Mouse (Mus musculus): ENCODE measurements around the gene Pclo. TPM values are rescaled to one million over a fixed set of nuclear protein-coding genes. Genes with fewer than 3 reads are reported as not detected.

The Pclo gene
- polyA plus RNA-seq, 1 experiment, result 0.72 TPM

DNA sequence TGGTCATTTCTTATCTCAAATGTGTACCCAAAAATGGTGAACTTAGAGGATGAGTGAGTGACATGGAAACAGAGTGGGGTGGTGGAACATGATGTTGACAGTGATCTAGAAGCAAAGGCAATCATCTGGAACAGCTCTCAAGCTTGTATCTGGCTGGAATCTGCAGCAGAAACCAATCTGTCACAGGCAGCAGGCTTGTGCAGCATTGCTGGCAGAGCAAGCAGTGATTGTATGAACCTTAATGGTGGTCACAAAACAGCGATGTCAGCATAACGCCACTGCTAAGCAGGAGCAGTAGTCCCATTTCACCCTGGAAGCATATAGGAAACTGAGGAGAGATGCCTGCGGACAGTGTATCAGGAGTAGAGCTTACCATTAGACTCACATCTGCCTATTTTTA, 76.8 kb downstream of the Pclo start:
- Histone ChIP-seq H3K36me3 (ENCODE audit: control insufficient read depth, insufficient read depth, low read length, poor library complexity, severe bottlenecking) (no peaks in the 10 kb centered on the region), H3K9me3 (replicated peaks; ENCODE audit: control insufficient read depth, insufficient read depth, low read length, poor library complexity, severe bottlenecking) (no peaks in the 10 kb centered on the region), H3K27ac (ENCODE audit: insufficient read depth, low read length) (no peak overlapping the region), H3K4me1 (ENCODE audit: control insufficient read depth, insufficient read depth, low read length) (no peaks in the 10 kb centered on the region), H3K27me3 (ENCODE audit: control insufficient read depth, insufficient read depth, low read length, poor library complexity, severe bottlenecking) (no peaks in the 10 kb centered on the region), H3K4me3 (ENCODE audit: low read depth, low read length) (no peak overlapping the region), H3K9ac (ENCODE audit: low read depth, poor library complexity, severe bottlenecking) (no peak overlapping the region)
- TF ChIP-seq EP300 (IDR thresholded peaks at IDR 0.05; ENCODE audit: insufficient read depth, low read depth, low read length), result no peak
- TF ChIP-seq CTCF (IDR thresholded peaks at IDR 0.05; ENCODE audit: low read depth, low read length), result no peak
- TF ChIP-seq POLR2A (IDR thresholded peaks at IDR 0.05; ENCODE audit: insufficient read depth, low read length), result no peak

DNA sequence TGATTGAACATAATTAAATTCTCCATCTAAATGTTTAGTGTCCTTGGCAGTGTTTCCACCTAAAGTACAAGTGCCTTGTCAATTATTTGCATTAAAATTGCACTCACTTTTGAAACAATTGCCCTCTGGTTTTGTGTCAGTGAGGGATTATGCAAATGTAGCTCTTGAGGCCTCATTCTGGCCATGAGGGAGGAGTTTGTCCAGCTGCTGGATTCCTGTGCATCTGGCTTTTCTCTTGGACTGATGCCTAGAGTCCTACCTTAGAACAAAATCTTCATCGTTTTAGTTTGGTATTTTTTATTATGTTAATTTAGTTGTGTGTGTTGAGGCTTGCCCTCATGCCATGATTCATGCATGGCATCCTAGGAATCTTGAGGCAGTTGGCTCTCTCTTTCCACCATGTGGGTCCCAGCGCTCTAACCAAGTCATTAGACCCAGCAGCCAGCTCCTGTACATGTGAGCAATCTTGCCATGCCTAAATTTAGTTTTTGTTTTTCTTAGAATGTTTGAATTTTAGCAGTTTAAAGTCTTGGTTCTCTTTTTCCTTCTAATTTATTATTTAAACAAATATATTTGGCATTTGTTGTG, 80.8 kb downstream of the Pclo start:
- no peaks in the 10 kb centered on the region for H3K27me3 ChIP-seq (ENCODE audit: control insufficient read depth, insufficient read depth, low read length, poor library complexity, severe bottlenecking)
- no peak for TF ChIP-seq EP300 (IDR thresholded peaks at IDR 0.05; ENCODE audit: insufficient read depth, low read depth, low read length)
- no peak for TF ChIP-seq CTCF (IDR thresholded peaks at IDR 0.05; ENCODE audit: low read depth, low read length)
- no peak for TF ChIP-seq POLR2A (IDR thresholded peaks at IDR 0.05; ENCODE audit: insufficient read depth, low read length)
- H3K27ac ChIP-seq (ENCODE audit: insufficient read depth, low read length), result no peak overlapping the region
- H3K9ac ChIP-seq (ENCODE audit: low read depth, poor library complexity, severe bottlenecking), result no peak overlapping the region
- H3K4me1 ChIP-seq (ENCODE audit: control insufficient read depth, insufficient read depth, low read length), result no peaks in the 10 kb centered on the region
- no peaks in the 10 kb centered on the region for H3K36me3 ChIP-seq (ENCODE audit: control insufficient read depth, insufficient read depth, low read length, poor library complexity, severe bottlenecking)
- no peak overlapping the region for H3K4me3 ChIP-seq (ENCODE audit: low read depth, low read length)
- H3K9me3 ChIP-seq (replicated peaks; ENCODE audit: control insufficient read depth, insufficient read depth, low read length, poor library complexity, severe bottlenecking), result no peaks in the 10 kb centered on the region

- H3K36me3 ChIP-seq (ENCODE audit: control insufficient read depth, insufficient read depth, low read length, poor library complexity, severe bottlenecking), result no peaks in the 10 kb centered on the region
- H3K27me3 ChIP-seq (ENCODE audit: control insufficient read depth, insufficient read depth, low read length, poor library complexity, severe bottlenecking), result no peaks in the 10 kb centered on the region
- no peaks in the 10 kb centered on the region for H3K9me3 ChIP-seq (replicated peaks; ENCODE audit: control insufficient read depth, insufficient read depth, low read length, poor library complexity, severe bottlenecking)
- no peak overlapping the region for H3K4me3 ChIP-seq (ENCODE audit: low read depth, low read length)
- no peaks in the 10 kb centered on the region for H3K4me1 ChIP-seq (ENCODE audit: control insufficient read depth, insufficient read depth, low read length)
- no peak overlapping the region for H3K9ac ChIP-seq (ENCODE audit: low read depth, poor library complexity, severe bottlenecking)
- H3K27ac ChIP-seq (ENCODE audit: insufficient read depth, low read length), result no peak overlapping the region
- TF ChIP-seq CTCF (IDR thresholded peaks at IDR 0.05; ENCODE audit: low read depth, low read length), result no peak
- no peak for TF ChIP-seq EP300 (IDR thresholded peaks at IDR 0.05; ENCODE audit: insufficient read depth, low read depth, low read length)
- no peak for TF ChIP-seq POLR2A (IDR thresholded peaks at IDR 0.05; ENCODE audit: insufficient read depth, low read length)
Observed at GRCm38 (mm10) chr5:14608318-14608717, 93.6 kb downstream of the Pclo start.

GRCm38 (mm10) chr5:14621146-14621545, 106.4 kb downstream of the Pclo start:
- H3K36me3 ChIP-seq (ENCODE audit: control insufficient read depth, insufficient read depth, low read length, poor library complexity, severe bottlenecking), result no peaks in the 10 kb centered on the region
- H3K27ac ChIP-seq (ENCODE audit: insufficient read depth, low read length), result no peak overlapping the region
- H3K4me1 ChIP-seq (ENCODE audit: control insufficient read depth, insufficient read depth, low read length), result no peaks in the 10 kb centered on the region
- H3K9ac ChIP-seq (ENCODE audit: low read depth, poor library complexity, severe bottlenecking), result no peak overlapping the region
- H3K9me3 ChIP-seq (replicated peaks; ENCODE audit: control insufficient read depth, insufficient read depth, low read length, poor library complexity, severe bottlenecking), result no peaks in the 10 kb centered on the region
- TF ChIP-seq POLR2A (IDR thresholded peaks at IDR 0.05; ENCODE audit: insufficient read depth, low read length), result no peak
- TF ChIP-seq CTCF (IDR thresholded peaks at IDR 0.05; ENCODE audit: low read depth, low read length), result no peak
- TF ChIP-seq EP300 (IDR thresholded peaks at IDR 0.05; ENCODE audit: insufficient read depth, low read depth, low read length), result no peak
- H3K27me3 ChIP-seq (ENCODE audit: control insufficient read depth, insufficient read depth, low read length, poor library complexity, severe bottlenecking), result no peaks in the 10 kb centered on the region
- H3K4me3 ChIP-seq (ENCODE audit: low read depth, low read length), result no peak overlapping the region

GRCm38 (mm10) chr5:14623360-14623759, 108.6 kb downstream of the Pclo start:
- Histone ChIP-seq H3K4me3 (ENCODE audit: low read depth, low read length) (no peak overlapping the region), H3K4me1 (ENCODE audit: control insufficient read depth, insufficient read depth, low read length) (no peaks in the 10 kb centered on the region), H3K27me3 (ENCODE audit: control insufficient read depth, insufficient read depth, low read length, poor library complexity, severe bottlenecking) (no peaks in the 10 kb centered on the region), H3K9me3 (replicated peaks; ENCODE audit: control insufficient read depth, insufficient read depth, low read length, poor library complexity, severe bottlenecking) (no peaks in the 10 kb centered on the region), H3K27ac (ENCODE audit: insufficient read depth, low read length) (no peak overlapping the region), H3K9ac (ENCODE audit: low read depth, poor library complexity, severe bottlenecking) (no peak overlapping the region), H3K36me3 (ENCODE audit: control insufficient read depth, insufficient read depth, low read length, poor library complexity, severe bottlenecking) (no peaks in the 10 kb centered on the region)
- TF ChIP-seq CTCF (IDR thresholded peaks at IDR 0.05; ENCODE audit: low read depth, low read length) (no peak), EP300 (IDR thresholded peaks at IDR 0.05; ENCODE audit: insufficient read depth, low read depth, low read length) (no peak), POLR2A (IDR thresholded peaks at IDR 0.05; ENCODE audit: insufficient read depth, low read length) (no peak)

DNA sequence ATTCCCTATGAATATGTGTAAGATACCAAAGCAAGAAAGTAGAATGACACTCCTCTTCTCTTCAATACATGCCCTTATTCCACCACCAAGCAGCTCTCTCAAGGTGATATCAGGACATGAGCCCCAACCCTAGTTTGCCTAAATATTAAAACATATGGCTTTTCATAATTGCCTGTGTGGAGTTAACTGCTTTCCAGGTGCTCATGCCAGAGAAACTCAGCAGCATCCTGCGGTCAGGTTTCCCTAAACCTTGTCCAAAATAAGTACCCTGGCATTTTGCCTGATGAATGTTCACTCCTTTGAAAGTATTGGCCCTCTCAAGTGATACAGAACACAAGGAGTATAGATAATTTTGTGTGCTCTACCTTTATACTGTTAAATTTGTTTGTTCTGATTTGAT, 126.5 kb downstream of the Pclo start:
- TF ChIP-seq POLR2A (IDR thresholded peaks at IDR 0.05; ENCODE audit: insufficient read depth, low read length) (no peak), CTCF (IDR thresholded peaks at IDR 0.05; ENCODE audit: low read depth, low read length) (no peak), EP300 (IDR thresholded peaks at IDR 0.05; ENCODE audit: insufficient read depth, low read depth, low read length) (no peak)
- H3K27ac ChIP-seq (ENCODE audit: insufficient read depth, low read length), result no peak overlapping the region

More for the DNA sequence above, 126.5 kb downstream of the Pclo start:
- Histone ChIP-seq H3K4me3 (ENCODE audit: low read depth, low read length) (no peak overlapping the region), H3K4me1 (ENCODE audit: control insufficient read depth, insufficient read depth, low read length) (no peaks in the 10 kb centered on the region), H3K9me3 (replicated peaks; ENCODE audit: control insufficient read depth, insufficient read depth, low read length, poor library complexity, severe bottlenecking) (no peaks in the 10 kb centered on the region), H3K9ac (ENCODE audit: low read depth, poor library complexity, severe bottlenecking) (no peak overlapping the region), H3K36me3 (ENCODE audit: control insufficient read depth, insufficient read depth, low read length, poor library complexity, severe bottlenecking) (no peaks in the 10 kb centered on the region), H3K27me3 (ENCODE audit: control insufficient read depth, insufficient read depth, low read length, poor library complexity, severe bottlenecking) (no peaks in the 10 kb centered on the region)

Data from ES-Bruce4 (cell line).